Mouse (Mus musculus): ENCODE measurements at regions not wholly inside any gene's neighbourhood (a gene's known extent, or its start where the extent isn't known, plus 50 kb on each side); places are given as distances from the start of the nearest gene placed in this dataset.

DNA sequence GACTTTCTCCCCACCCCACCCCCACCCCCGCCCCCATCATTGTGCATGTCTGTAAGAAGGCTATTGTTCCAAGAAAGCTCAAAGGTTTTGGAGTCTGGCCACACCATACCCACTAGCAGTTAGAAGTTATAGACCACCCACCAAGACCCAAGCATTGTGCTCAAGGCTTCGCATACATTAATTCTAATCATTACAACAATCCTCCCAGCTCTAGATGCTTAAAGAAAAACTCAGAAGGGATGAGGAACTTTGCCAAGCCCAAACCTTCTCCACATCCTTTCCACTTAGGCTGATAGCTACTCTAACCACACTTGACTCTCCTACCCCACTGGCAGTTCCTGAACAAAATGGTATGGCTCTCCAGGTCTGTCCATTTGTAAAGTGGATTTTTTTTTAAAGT is 86.4 kb upstream of the Sesn3 start:
- TF ChIP-seq CTCF (IDR thresholded peaks at IDR 0.05; ENCODE audit: borderline replicate concordance, control insufficient read depth, extremely low read depth, insufficient read depth, low read length, poor library complexity) (no peak), POLR2A (IDR thresholded peaks at IDR 0.05; ENCODE audit: control insufficient read depth, extremely low read depth, insufficient read depth, low read length, poor library complexity) (no peak)

Measured in thymus, adult 2 months (tissue).